Mouse (Mus musculus): ENCODE measurements around the gene Mdk. TPM values are rescaled to one million over a fixed set of nuclear protein-coding genes. Genes with fewer than 3 reads are reported as not detected.

Mdk gene
- polyA plus RNA-seq, 1 experiment from 2014 or later = 889 TPM

DNA sequence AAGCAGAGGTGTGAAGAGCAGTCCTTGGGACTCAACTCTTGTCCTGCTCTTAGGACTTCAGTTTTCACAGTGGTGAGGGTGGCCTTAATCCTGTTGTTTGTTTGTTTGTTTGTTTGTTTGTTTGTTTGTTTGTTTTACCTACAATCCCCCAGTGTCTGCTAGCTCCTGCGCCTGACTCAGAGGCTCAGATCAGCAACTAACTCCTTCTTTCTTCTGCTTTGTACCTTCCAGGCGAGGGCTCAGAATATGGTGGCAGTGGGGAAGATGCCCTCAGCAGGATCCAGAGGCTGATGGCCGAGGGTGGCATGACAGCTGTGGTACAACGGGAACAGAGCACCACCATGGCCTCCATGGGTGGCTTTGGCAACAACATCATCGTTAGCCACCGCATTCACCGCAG, 15.0 kb downstream of the Mdk start:
- 97% methylated on average over 7 of the region's 7 CpGs for WGBS

DNA sequence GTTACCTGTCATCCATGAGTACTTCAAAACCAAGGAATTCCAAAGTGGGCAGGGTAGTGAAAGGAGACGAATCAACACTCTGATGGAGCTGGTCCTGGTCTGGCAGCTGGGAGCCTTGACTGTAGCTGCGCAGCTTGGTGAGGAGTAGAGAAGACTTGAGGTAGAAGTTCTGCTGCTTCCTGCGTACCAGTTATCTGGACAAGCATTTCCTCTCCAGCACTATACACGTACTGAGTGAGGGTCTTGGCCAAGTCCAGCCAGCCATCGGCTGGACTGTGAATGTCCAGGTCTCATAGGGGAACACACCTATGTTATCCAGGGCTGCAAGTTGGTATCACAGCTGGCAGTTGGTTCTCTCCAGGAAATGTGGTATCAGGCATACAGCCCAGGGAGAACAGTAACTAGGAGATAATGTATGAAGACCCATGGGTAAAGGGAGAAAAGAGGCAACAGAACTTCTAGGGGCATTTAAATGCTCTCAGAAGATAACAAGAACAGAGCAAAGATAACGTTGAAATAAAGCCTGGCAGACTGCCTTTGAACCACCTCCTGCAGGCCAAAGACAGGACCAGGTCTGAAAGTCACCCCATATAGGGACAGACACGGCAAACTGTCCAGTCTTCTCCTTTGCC, 15.6 kb downstream of the Mdk start:
- H3K36me3 ChIP-seq (replicated peaks) = peaks cover 69% of the 10 kb centered on the region
- 93% methylated on average over 7 of the region's 7 CpGs for WGBS

More for the DNA sequence above, 15.0 kb downstream of the Mdk start:
- H3K9me3 ChIP-seq = no peaks in the 10 kb centered on the region
- no peak overlapping the region for H3K9ac ChIP-seq
- ATAC-seq (ENCODE audit: low FRiP score) = no peak
- peaks cover 11% of the 10 kb centered on the region for H3K4me1 ChIP-seq
- H3K36me3 ChIP-seq (replicated peaks) = peaks cover 63% of the 10 kb centered on the region
- H3K4me3 ChIP-seq (replicated peaks) = no peak overlapping the region
- H3K27me3 ChIP-seq = peaks cover 25% of the 10 kb centered on the region
- H3K4me2 ChIP-seq = no peak overlapping the region
- H3K27ac ChIP-seq = no peak overlapping the region

DNA sequence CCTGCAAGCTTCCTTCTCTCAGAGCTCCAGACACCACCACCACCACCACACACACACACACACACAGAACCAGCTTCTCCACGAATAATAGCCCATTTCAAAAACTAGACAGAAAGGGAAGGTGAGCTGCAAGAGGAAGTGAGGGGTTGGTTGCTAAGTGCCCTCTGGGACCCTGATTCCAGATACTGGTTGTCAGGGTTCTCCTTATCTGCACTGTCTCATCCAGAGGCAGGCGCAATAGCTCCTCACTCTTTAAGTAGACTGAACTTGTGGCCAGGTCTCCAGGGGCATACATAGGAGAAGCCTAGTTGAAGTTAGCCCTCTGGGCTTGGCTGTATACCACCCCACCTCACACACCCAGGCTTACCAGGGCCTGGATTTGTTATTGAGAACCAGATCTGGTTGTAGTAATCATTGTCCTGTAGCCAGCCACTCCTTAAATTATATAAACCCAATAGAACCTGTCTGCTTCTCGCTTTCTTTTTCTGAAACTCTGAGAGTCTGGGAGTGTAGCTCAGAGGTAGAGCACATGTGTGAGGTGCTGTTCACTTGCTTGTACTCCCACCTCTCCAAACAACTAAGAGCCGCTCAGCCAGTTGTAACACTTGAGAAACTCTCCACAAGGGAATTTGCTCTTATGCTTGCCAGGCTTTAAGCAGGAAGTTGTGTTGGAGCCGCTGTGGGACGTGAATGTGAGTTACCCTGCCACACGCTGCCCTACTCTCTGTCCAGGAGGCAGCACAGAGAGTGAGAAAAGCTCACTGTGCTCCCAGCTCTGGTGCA, 18.6 kb downstream of the Mdk start:
- Histone ChIP-seq H3K4me1 (no peaks in the 10 kb centered on the region), H3K27ac (no peak overlapping the region), H3K9me3 (no peaks in the 10 kb centered on the region), H3K4me3 (replicated peaks) (no peak overlapping the region), H3K4me2 (no peak overlapping the region), H3K9ac (no peak overlapping the region), H3K36me3 (replicated peaks) (peaks cover 81% of the 10 kb centered on the region), H3K27me3 (no peaks in the 10 kb centered on the region)
- 93% methylated on average over 7 of the region's 7 CpGs for WGBS
- no peak for ATAC-seq (ENCODE audit: low FRiP score)

More for the DNA sequence above, 15.6 kb downstream of the Mdk start:
- H3K4me3 ChIP-seq (replicated peaks) = no peak overlapping the region
- H3K9ac ChIP-seq = no peak overlapping the region
- H3K27me3 ChIP-seq = peaks cover 19% of the 10 kb centered on the region
- ATAC-seq (ENCODE audit: low FRiP score) = no peak
- peaks cover 5% of the 10 kb centered on the region for H3K4me1 ChIP-seq
- H3K4me2 ChIP-seq = no peak overlapping the region
- no peaks in the 10 kb centered on the region for H3K9me3 ChIP-seq
- H3K27ac ChIP-seq = no peak overlapping the region

DNA sequence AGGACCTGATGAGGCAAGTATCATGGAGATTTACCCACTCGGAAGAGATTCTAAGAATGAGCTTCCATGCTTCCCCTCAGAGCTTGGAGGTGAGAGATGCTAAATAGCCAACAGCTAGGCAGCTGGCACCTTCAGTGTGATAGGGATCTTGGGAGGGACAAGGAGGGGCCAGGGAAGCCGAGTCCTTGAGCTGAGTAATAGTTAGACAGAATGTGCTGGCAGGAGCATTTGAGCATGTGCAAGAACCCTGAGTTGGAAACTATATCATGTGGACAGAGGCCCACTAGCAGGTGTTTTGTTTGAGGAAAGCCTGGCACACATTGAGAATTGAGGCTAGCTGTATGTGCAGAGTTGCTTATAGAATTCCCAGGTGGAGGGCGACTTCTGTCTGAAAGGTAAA, 19.5 kb downstream of the Mdk start:
- Histone ChIP-seq H3K27me3 (no peaks in the 10 kb centered on the region), H3K27ac (no peak overlapping the region), H3K4me2 (no peak overlapping the region), H3K36me3 (replicated peaks) (peaks cover 72% of the 10 kb centered on the region), H3K9ac (no peak overlapping the region), H3K4me1 (no peaks in the 10 kb centered on the region), H3K9me3 (no peaks in the 10 kb centered on the region), H3K4me3 (replicated peaks) (no peak overlapping the region)
- ATAC-seq (ENCODE audit: low FRiP score) = no peak
- WGBS = 85% methylated on average over 3 of the region's 3 CpGs

DNA sequence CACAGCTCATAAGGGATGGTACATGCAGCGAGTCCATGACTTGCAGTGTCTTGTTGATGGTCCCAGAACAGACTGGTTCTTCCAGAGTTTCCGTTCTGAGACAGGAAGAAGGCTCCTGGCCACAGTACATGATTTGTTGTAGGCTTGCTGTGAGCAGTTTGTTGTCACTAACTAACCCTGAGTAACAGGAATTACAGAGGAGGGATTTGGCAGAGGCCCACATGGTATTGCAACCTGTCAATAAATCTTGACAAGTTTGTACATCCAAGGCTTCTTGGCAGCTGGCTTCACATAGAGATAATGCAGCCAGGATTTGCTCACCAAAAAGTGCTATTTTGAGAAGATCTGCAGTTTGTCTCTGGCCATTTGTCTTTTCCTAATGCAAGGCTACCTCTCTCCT, 26.0 kb downstream of the Mdk start:
- H3K9me3 ChIP-seq = no peaks in the 10 kb centered on the region
- H3K36me3 ChIP-seq (replicated peaks) = peaks cover 28% of the 10 kb centered on the region
- H3K27me3 ChIP-seq = no peaks in the 10 kb centered on the region
- no peak overlapping the region for H3K9ac ChIP-seq
- no peak overlapping the region for H3K4me2 ChIP-seq
- WGBS = 88% methylated on average over 2 of the region's 2 CpGs
- peaks cover 9% of the 10 kb centered on the region for H3K4me1 ChIP-seq
- ATAC-seq (ENCODE audit: low FRiP score) = no peak
- H3K4me3 ChIP-seq (replicated peaks) = no peak overlapping the region
- H3K27ac ChIP-seq = 0 out of 2 replicates have a peak overlapping the region, but pooled peaks have one; percentile 54

DNA sequence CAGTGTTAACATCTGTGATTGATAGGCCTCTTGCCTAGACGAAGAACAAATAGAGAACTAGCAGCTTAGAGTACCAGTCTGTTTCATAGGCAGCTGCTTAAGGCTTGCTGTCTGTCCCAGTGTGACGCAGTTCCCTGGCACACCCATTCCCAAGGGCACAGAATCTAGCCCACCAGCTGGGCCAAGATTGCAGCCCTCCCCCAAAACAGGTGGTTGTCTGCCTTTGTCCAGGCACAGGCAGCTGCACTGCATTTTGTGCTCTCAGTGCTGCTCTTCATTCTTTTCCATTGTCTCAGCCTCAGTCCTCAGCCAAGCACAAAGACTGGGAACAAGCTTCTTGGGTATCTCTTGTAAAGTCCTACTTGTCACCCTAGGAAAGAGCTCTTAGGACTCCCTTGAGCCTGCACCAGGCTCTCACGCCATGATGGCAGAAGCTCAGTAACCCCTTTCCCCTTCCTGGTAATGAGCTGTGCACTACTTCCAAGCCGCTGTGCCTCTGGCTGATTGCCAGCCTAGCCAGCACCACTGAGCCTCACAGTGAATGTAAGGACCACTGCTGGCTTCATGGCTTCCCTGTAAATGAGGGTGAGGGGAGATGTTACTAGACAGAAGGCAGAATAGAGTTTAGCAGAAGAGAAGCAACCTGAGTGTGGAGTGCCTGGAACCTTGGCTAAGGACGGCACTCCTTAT, 27.3 kb downstream of the Mdk start:
- Histone ChIP-seq H3K4me2 (no peak overlapping the region), H3K9ac (no peak overlapping the region), H3K27ac (peak overlapping the region; percentile 54), H3K36me3 (replicated peaks) (peaks cover 19% of the 10 kb centered on the region), H3K4me1 (peaks cover 9% of the 10 kb centered on the region), H3K27me3 (no peaks in the 10 kb centered on the region), H3K9me3 (no peaks in the 10 kb centered on the region), H3K4me3 (replicated peaks) (no peak overlapping the region)
- ATAC-seq (ENCODE audit: low FRiP score) = peak; percentile 46; the same call in 1 of the 2 replicates
- WGBS = 56% methylated on average over 5 of the region's 5 CpGs

DNA sequence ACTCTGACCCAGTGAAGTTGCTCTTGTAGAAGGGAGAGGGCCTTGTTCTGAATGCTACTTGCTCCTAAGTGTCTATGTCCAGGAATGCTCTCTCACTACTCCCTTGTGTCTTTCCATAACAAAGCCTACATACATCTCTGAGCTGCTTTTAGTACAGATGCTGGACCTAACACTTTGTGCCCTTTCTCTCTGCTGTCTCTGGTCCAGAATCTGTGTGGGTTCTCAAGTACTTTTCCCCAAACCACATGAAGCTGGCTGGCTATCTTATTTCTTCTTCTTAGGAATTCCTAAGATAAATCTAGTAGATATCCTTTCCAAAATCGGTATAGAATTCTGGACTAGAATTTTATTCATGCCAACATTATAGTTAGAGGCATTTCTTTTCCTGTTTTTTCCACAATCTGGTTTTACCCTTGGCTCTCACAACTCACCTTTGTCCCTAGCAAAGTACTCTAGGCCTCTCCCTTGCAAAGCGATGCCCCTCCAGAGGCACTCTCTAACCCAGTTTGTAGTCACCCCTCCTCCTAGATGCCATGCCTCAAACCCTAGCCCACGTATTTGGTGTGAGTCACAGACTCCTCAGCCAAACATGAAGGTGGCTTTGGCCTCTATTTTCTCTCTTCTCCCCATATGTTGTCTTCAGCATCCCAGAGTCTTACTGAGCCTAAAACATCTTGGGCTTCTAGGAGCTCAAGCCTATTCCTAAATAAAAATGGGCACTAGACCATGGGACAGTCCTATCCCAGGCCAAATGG, 28.7 kb downstream of the Mdk start:
- WGBS = 93% methylated on average over 3 of the region's 3 CpGs
- Histone ChIP-seq H3K9ac (no peak overlapping the region), H3K4me3 (replicated peaks) (no peak overlapping the region), H3K4me2 (no peak overlapping the region), H3K4me1 (peaks cover 9% of the 10 kb centered on the region), H3K9me3 (no peaks in the 10 kb centered on the region), H3K36me3 (replicated peaks) (peaks cover 16% of the 10 kb centered on the region; the same call in 1 of the 2 replicates), H3K27ac (no peak overlapping the region), H3K27me3 (no peaks in the 10 kb centered on the region)
- ATAC-seq (ENCODE audit: low FRiP score) = no peak

DNA sequence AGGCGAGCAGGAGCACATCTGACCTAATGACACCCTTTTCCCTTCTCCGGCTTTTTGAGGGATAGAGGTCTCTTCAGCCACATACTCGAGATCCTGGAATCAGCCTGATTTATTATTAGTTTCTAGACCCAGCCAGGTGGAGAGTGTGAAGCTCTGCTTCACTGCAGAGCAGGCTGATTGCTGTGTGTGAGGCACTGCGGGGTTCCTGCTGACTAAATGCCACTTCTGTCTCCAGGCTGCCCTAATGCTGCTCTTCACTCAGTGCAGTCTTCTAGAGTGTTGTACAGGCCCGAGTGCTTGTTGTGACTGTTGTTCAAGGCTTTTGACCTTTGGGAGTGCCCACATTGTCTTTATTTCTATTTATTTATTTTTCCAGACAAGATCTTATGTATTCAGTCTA, 29.8 kb downstream of the Mdk start:
- no peak overlapping the region for H3K9ac ChIP-seq
- no peak overlapping the region for H3K27ac ChIP-seq
- no peak overlapping the region for H3K4me2 ChIP-seq
- peaks cover 16% of the 10 kb centered on the region; the same call in 1 of the 2 replicates for H3K36me3 ChIP-seq (replicated peaks)
- 70% methylated on average over 5 of the region's 5 CpGs for WGBS
- no peak overlapping the region for H3K4me3 ChIP-seq (replicated peaks)
- H3K9me3 ChIP-seq = no peaks in the 10 kb centered on the region
- no peak for ATAC-seq (ENCODE audit: low FRiP score)
- peaks cover 9% of the 10 kb centered on the region for H3K4me1 ChIP-seq
- H3K27me3 ChIP-seq = no peaks in the 10 kb centered on the region

DNA sequence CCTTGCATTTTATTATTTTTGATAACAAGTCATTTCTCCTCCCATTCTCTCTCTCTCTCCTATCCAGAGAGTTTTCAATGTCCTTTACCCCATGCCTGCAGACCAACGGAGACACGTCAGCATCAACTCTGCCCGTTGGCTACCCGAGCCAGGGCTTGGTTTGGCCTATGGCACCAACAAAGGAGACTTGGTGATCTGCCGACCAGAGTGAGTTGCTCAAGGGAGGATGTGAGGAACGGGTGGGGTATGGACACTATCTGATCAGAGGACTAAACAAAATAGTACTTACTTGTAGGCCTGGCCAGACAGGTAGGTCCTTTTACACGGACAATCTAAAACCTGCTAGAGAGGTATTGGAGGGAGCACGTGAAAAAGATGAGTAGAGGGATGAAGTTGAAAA, 31.7 kb downstream of the Mdk start:
- no peak overlapping the region for H3K4me3 ChIP-seq (replicated peaks)
- H3K9ac ChIP-seq = no peak overlapping the region
- H3K4me2 ChIP-seq = no peak overlapping the region
- H3K36me3 ChIP-seq (replicated peaks) = peaks cover 12% of the 10 kb centered on the region; the same call in 1 of the 2 replicates
- no peaks in the 10 kb centered on the region for H3K9me3 ChIP-seq
- no peak for ATAC-seq (ENCODE audit: low FRiP score)
- peaks cover 9% of the 10 kb centered on the region for H3K4me1 ChIP-seq
- WGBS = 93% methylated on average over 8 of the region's 8 CpGs
- H3K27ac ChIP-seq = no peak overlapping the region
- no peaks in the 10 kb centered on the region for H3K27me3 ChIP-seq

DNA sequence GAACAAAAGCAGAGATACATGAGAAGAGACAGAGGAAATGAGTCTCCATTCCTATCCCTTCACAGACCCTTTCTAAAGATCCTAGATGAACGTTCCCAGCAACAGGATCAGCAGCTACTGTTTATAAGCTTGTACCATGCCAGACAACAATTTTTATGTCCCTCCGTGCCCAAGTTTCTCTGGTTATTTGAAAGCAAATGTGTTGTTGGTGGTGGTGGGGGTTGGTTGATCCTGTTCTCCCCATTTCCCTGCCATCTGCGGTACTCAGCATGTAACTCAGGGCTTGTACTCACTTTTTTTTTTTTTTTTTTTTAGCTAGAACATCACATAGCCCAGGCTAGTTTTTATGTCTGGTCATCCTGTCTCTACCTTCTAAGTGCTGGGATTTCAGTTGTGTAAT, 33.0 kb downstream of the Mdk start:
- H3K4me1 ChIP-seq = no peaks in the 10 kb centered on the region
- no peaks in the 10 kb centered on the region for H3K27me3 ChIP-seq
- no peak overlapping the region for H3K27ac ChIP-seq
- H3K4me3 ChIP-seq (replicated peaks) = no peak overlapping the region
- no peak overlapping the region for H3K4me2 ChIP-seq
- H3K36me3 ChIP-seq (replicated peaks) = peaks cover 12% of the 10 kb centered on the region; the same call in 1 of the 2 replicates
- 92% methylated on average over 3 of the region's 3 CpGs for WGBS
- no peak for ATAC-seq (ENCODE audit: low FRiP score)
- H3K9me3 ChIP-seq = no peaks in the 10 kb centered on the region
- no peak overlapping the region for H3K9ac ChIP-seq

DNA sequence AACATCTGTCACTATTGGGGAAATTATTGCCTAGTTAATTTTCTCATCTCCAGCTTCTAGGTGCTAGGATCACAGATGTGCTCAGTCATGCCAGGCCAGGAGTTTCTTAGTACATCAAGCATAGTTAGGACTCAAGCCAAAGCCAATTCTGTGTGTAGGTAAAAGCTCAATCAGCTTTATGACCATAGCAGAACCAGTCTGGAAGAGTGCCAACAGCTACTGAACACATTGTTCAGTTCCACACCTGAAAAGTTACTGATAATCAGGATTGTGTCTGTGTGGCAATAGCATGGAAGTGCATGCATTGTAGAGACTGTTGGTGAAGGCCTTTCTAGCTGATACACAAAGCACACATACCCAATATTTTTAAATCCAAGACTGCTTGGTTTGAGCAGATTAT, 34.1 kb downstream of the Mdk start:
- H3K27me3 ChIP-seq = no peaks in the 10 kb centered on the region
- H3K27ac ChIP-seq = no peak overlapping the region
- peaks cover 12% of the 10 kb centered on the region; the same call in 1 of the 2 replicates for H3K36me3 ChIP-seq (replicated peaks)
- H3K4me3 ChIP-seq (replicated peaks) = no peak overlapping the region
- no peak overlapping the region for H3K9ac ChIP-seq
- no peak for ATAC-seq (ENCODE audit: low FRiP score)
- no peaks in the 10 kb centered on the region for H3K9me3 ChIP-seq
- no peaks in the 10 kb centered on the region for H3K4me1 ChIP-seq
- H3K4me2 ChIP-seq = no peak overlapping the region

DNA sequence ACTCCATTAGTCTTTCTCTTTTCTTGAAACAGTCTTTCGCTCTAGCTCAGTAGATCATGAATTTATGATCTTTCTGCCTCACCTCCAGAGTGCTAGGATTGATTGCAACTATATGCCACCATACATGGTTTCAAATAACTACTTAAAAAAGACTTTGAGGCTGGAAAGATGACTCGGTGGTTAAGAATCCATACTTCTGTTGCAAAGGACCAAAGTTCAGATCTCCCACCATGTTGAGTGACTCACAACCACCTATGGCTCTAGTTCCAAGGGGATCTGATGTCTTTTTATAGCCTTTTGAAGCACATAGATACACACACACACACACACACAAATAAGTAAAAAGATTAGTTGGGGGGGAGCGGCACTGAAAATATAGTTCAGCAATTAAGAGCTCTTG, 36.7 kb downstream of the Mdk start:
- H3K9me3 ChIP-seq = no peaks in the 10 kb centered on the region
- peaks cover 5% of the 10 kb centered on the region; the same call in 1 of the 2 replicates for H3K36me3 ChIP-seq (replicated peaks)
- no peak for ATAC-seq (ENCODE audit: low FRiP score)
- no peak overlapping the region for H3K27ac ChIP-seq
- no peaks in the 10 kb centered on the region for H3K4me1 ChIP-seq
- no peak overlapping the region for H3K4me2 ChIP-seq
- no peak overlapping the region for H3K4me3 ChIP-seq (replicated peaks)
- H3K27me3 ChIP-seq = no peaks in the 10 kb centered on the region
- 94% methylated on average over 3 of the region's 3 CpGs for WGBS
- no peak overlapping the region for H3K9ac ChIP-seq
